Mouse (Mus musculus) limb, embryonic 13.5 days (tissue): ENCODE measurements at regions not wholly inside any gene's neighbourhood (a gene's known extent, or its start where the extent isn't known, plus 50 kb on each side); places are given as distances from the start of the nearest gene placed in this dataset.
A peak's percentile ranks its signal among the peaks of the same experiment; 100 is the strongest.

ENCODE experiments used
- ATAC-seq: fragments of 200-750 bp; cut with Nextera tagmentation; 2 replicates; pipeline ENCODE4 v1.8.0; 2017; ENCODE audit warnings: low read depth, moderate number of reproducible peaks, moderate TSS enrichment; ENCODE audit not compliant: low FRiP score
- H3K27ac ChIP-seq: fragments of 300-500 bp; sonication (generic); 2 replicates; pipeline ENCODE4 v1.5.1; 2015; ENCODE audit warnings: inconsistent platforms, mild to moderate bottlenecking, moderate library complexity
- H3K27me3 ChIP-seq: fragments of 300-500 bp; sonication (generic); 2 replicates; pipeline ENCODE4 v1.6.1; 2015; ENCODE audit warnings: mild to moderate bottlenecking, inconsistent platforms
- H3K36me3 ChIP-seq: fragments of 300-500 bp; sonication (generic); 2 replicates; pipeline ENCODE4 v1.6.1; 2015; ENCODE audit warnings: inconsistent platforms, mild to moderate bottlenecking, moderate library complexity
- H3K4me1 ChIP-seq: fragments of 300-500 bp; sonication (generic); 2 replicates; pipeline ENCODE4 v1.6.1; 2015; ENCODE audit warnings: inconsistent platforms
- H3K4me2 ChIP-seq: fragments of 300-500 bp; sonication (generic); replicated peaks from 2 replicates; pipeline ENCODE4 v1.6.1; 2015; ENCODE audit warnings: inconsistent platforms, mild to moderate bottlenecking, moderate library complexity
- H3K4me3 ChIP-seq: fragments of 300-500 bp; sonication (generic); 2 replicates; pipeline ENCODE4 v1.5.1; 2015; ENCODE audit warnings: moderate library complexity, mild to moderate bottlenecking, inconsistent platforms
- H3K9ac ChIP-seq: fragments of 300-500 bp; sonication (generic); 2 replicates; pipeline ENCODE4 v1.6.1; 2015; ENCODE audit warnings: mild to moderate bottlenecking, inconsistent platforms
- H3K9me3 ChIP-seq: fragments of 300-500 bp; sonication (generic); 2 replicates; pipeline ENCODE4 v1.6.1; 2016; ENCODE audit warnings: inconsistent platforms
- WGBS: fragments of 180-500 bp; shearing (Covaris S2); methylation state at CpG from one replicate; pipeline ENCODE4 v1.1.7; 2015; 5-methylcytosine and 5-hydroxymethylcytosine counted together

- 85% methylated on average over 11 of the region's 11 CpGs for WGBS
- no peak for ATAC-seq
Measured at GRCm38 (mm10) chr12:106872966-106873730, 615.3 kb upstream of the 3110018I06Rik start.

GRCm38 (mm10) chr12:106890319-106890718 is 598.1 kb upstream of the 3110018I06Rik start:
- Histone ChIP-seq H3K9ac (no peak overlapping the region), H3K4me3 (no peak overlapping the region), H3K4me1 (no peaks in the 10 kb centered on the region), H3K36me3 (no peaks in the 10 kb centered on the region), H3K4me2 (no peak overlapping the region), H3K9me3 (no peaks in the 10 kb centered on the region), H3K27me3 (no peaks in the 10 kb centered on the region), H3K27ac (no peak overlapping the region)
- ATAC-seq: no peak
- 64% methylated on average over 6 of the region's 6 CpGs for WGBS

More at GRCm38 (mm10) chr12:106872966-106873730, 615.3 kb upstream of the 3110018I06Rik start:
- Histone ChIP-seq H3K27ac (no peak overlapping the region), H3K36me3 (no peaks in the 10 kb centered on the region), H3K4me2 (no peak overlapping the region), H3K9ac (no peak overlapping the region), H3K9me3 (no peaks in the 10 kb centered on the region), H3K27me3 (no peaks in the 10 kb centered on the region), H3K4me3 (no peak overlapping the region), H3K4me1 (0 out of 2 replicates have a peak, but pooled peaks cover 5% of the 10 kb centered on the region)

DNA sequence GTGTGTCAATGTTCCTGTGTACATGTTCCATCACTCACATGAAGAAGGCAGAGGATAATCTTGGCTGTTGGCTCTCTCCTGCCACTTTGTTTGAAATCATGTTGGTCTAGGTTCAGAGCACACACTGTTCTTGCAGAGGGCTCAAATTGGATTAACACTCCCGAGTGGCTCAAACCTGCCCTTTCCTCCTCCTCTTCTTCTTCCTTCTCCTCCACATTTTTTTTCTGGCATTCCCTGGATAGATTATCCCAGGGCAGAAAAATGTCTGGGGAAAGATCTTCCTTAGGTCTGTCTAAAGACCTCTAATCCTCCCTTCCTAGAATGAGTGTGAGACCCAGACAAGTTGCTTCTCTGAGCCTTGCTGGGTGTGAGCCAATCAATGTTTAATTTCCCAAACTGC is 594.4 kb upstream of the 3110018I06Rik start:
- Histone ChIP-seq H3K36me3 (no peaks in the 10 kb centered on the region), H3K27ac (no peak overlapping the region), H3K4me2 (no peak overlapping the region), H3K9me3 (no peaks in the 10 kb centered on the region), H3K27me3 (no peaks in the 10 kb centered on the region), H3K4me3 (no peak overlapping the region), H3K4me1 (no peaks in the 10 kb centered on the region; the same call in 1 of the 2 replicates), H3K9ac (no peak overlapping the region)
- WGBS: 64% methylated on average over 1 of the region's 1 CpGs
- no peak for ATAC-seq

- Histone ChIP-seq H3K27me3 (peaks cover 3% of the 10 kb centered on the region; the same call in 1 of the 2 replicates), H3K36me3 (no peaks in the 10 kb centered on the region), H3K9ac (no peak overlapping the region), H3K4me1 (peaks cover 8% of the 10 kb centered on the region; the same call in 1 of the 2 replicates), H3K4me3 (no peak overlapping the region), H3K27ac (no peak overlapping the region), H3K9me3 (no peaks in the 10 kb centered on the region), H3K4me2 (no peak overlapping the region)
- ATAC-seq: no peak
- WGBS: 71% methylated on average over 5 of the region's 5 CpGs
Measured at GRCm38 (mm10) chr12:106904202-106904601, 584.2 kb upstream of the 3110018I06Rik start.

DNA sequence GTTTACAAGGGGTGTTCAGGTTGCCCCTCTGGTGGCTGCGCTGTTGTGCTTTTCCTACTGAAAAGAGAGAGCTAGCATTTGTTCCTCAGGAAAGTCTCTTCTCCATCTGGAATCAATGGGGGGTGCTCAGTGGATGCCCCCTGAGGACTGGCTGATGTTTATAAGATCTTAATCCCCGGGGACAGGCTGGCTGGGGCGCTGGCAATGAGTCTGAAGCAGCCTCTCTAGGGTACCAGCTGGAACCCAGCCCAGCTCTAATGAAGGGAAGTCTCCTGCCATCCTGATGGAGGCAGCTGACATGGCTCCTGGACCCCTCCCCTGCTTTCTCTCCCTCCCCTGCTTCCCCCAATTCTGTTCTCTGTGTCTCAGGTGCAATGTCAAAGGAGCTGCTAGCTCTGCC is 575.6 kb upstream of the 3110018I06Rik start:
- WGBS: 38% methylated on average over 3 of the region's 3 CpGs
- no peak for ATAC-seq
- Histone ChIP-seq H3K36me3 (no peaks in the 10 kb centered on the region), H3K9me3 (no peaks in the 10 kb centered on the region), H3K4me1 (peaks cover 9% of the 10 kb centered on the region; the same call in 1 of the 2 replicates), H3K27me3 (no peaks in the 10 kb centered on the region), H3K4me2 (no peak overlapping the region), H3K27ac (no peak overlapping the region; the same call in 1 of the 2 replicates), H3K9ac (no peak overlapping the region), H3K4me3 (no peak overlapping the region)

GRCm38 (mm10) chr12:106922571-106922991 is 565.9 kb upstream of the 3110018I06Rik start:
- peak overlapping the region; percentile 49 for H3K4me2 ChIP-seq
- H3K4me3 ChIP-seq: peak overlapping the region; percentile 3
- no peaks in the 10 kb centered on the region for H3K9me3 ChIP-seq
- no peaks in the 10 kb centered on the region for H3K36me3 ChIP-seq
- 0 out of 2 replicates have a peak overlapping the region, but pooled peaks have one; percentile 8 for H3K9ac ChIP-seq
- 6% methylated on average over 12 of the region's 12 CpGs for WGBS
- peaks cover 31% of the 10 kb centered on the region for H3K4me1 ChIP-seq
- ATAC-seq: peak; percentile 76
- H3K27me3 ChIP-seq: peaks cover 3% of the 10 kb centered on the region; the same call in 1 of the 2 replicates
- peak overlapping the region; percentile 58; the same call in 1 of the 2 replicates for H3K27ac ChIP-seq

DNA sequence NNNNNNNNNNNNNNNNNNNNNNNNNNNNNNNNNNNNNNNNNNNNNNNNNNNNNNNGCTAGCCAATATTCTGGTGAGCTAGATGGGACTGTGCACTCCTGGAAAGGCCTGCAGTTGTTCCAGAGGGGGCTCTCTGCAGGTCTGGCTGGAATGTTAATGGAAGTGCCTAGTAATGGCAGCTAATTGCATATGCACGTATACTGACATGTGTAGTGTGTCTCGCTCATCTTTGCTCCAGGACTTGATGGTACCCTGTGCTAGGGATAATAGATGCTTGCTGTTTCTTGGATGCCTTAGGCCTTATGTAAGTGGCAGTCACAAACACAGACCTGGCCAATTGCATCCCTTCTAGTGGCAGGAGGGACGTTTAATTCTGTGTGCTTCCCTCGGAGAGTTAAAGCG is 560.0 kb upstream of the 3110018I06Rik start:
- H3K27ac ChIP-seq: no peak overlapping the region
- no peak overlapping the region for H3K9ac ChIP-seq
- WGBS: 63% methylated on average over 5 of the region's 5 CpGs
- no peak overlapping the region for H3K4me2 ChIP-seq
- peaks cover 30% of the 10 kb centered on the region for H3K4me1 ChIP-seq
- no peak for ATAC-seq
- H3K4me3 ChIP-seq: no peak overlapping the region
- no peaks in the 10 kb centered on the region for H3K27me3 ChIP-seq
- no peaks in the 10 kb centered on the region for H3K9me3 ChIP-seq
- H3K36me3 ChIP-seq: no peaks in the 10 kb centered on the region

- Histone ChIP-seq H3K27ac (no peak overlapping the region), H3K4me2 (no peak overlapping the region), H3K36me3 (no peaks in the 10 kb centered on the region), H3K4me3 (no peak overlapping the region), H3K9me3 (no peaks in the 10 kb centered on the region), H3K9ac (no peak overlapping the region), H3K27me3 (no peaks in the 10 kb centered on the region), H3K4me1 (peaks cover 25% of the 10 kb centered on the region)
- 72% methylated on average over 13 of the region's 13 CpGs for WGBS
- no peak for ATAC-seq
Measured at GRCm38 (mm10) chr12:106929161-106929560, 559.3 kb upstream of the 3110018I06Rik start.

- Histone ChIP-seq H3K9me3 (no peaks in the 10 kb centered on the region), H3K4me1 (peaks cover 25% of the 10 kb centered on the region), H3K9ac (no peak overlapping the region), H3K4me3 (no peak overlapping the region), H3K27ac (no peak overlapping the region), H3K4me2 (no peak overlapping the region), H3K27me3 (no peaks in the 10 kb centered on the region), H3K36me3 (no peaks in the 10 kb centered on the region)
- peak; percentile 54; the same call in 1 of the 2 replicates for ATAC-seq
- WGBS: 36% methylated on average over 3 of the region's 3 CpGs
Measured at GRCm38 (mm10) chr12:106931591-106931990, 556.8 kb upstream of the 3110018I06Rik start.

GRCm38 (mm10) chr12:106939381-106939780 is 549.1 kb upstream of the 3110018I06Rik start:
- ATAC-seq: no peak
- Histone ChIP-seq H3K27me3 (0 out of 2 replicates have a peak, but pooled peaks cover 4% of the 10 kb centered on the region), H3K36me3 (no peaks in the 10 kb centered on the region), H3K4me1 (no peaks in the 10 kb centered on the region), H3K27ac (no peak overlapping the region), H3K9me3 (no peaks in the 10 kb centered on the region), H3K9ac (no peak overlapping the region), H3K4me3 (no peak overlapping the region), H3K4me2 (no peak overlapping the region)
- 81% methylated on average over 12 of the region's 12 CpGs for WGBS

DNA sequence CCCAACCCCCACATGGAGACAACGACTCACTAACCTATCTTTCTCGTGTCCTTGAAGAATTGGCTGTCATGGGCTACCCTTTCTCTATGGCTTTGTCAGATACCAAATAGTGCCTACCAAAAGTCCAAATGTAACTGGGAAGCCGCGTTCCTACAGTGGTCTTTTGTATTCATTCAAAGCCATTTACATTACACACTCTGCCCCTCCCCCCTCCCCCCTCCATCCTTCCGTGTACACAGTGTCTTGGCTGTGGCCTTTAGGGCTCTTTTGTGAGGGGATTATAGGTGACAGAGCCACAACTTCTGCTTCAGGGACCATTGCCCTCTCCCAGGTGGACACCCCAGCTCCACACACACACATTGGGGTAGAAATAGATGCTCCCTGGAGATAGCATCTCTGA is 544.6 kb upstream of the 3110018I06Rik start:
- H3K36me3 ChIP-seq: no peaks in the 10 kb centered on the region
- no peak for ATAC-seq
- 0 out of 2 replicates have a peak, but pooled peaks cover 4% of the 10 kb centered on the region for H3K27me3 ChIP-seq
- no peaks in the 10 kb centered on the region for H3K4me1 ChIP-seq
- 58% methylated on average over 5 of the region's 5 CpGs for WGBS
- H3K4me3 ChIP-seq: no peak overlapping the region
- no peak overlapping the region for H3K27ac ChIP-seq
- no peaks in the 10 kb centered on the region for H3K9me3 ChIP-seq
- H3K9ac ChIP-seq: no peak overlapping the region
- no peak overlapping the region for H3K4me2 ChIP-seq

- WGBS: 67% methylated on average over 11 of the region's 11 CpGs
Measured at GRCm38 (mm10) chr12:106952621-106953020, 535.8 kb upstream of the 3110018I06Rik start.

More at GRCm38 (mm10) chr12:106952621-106953020, 535.8 kb upstream of the 3110018I06Rik start:
- no peaks in the 10 kb centered on the region for H3K9me3 ChIP-seq
- H3K4me3 ChIP-seq: no peak overlapping the region
- H3K4me2 ChIP-seq: no peak overlapping the region
- no peak overlapping the region for H3K9ac ChIP-seq
- H3K36me3 ChIP-seq: no peaks in the 10 kb centered on the region
- H3K27me3 ChIP-seq: no peaks in the 10 kb centered on the region
- peaks cover 28% of the 10 kb centered on the region for H3K4me1 ChIP-seq
- no peak for ATAC-seq
- H3K27ac ChIP-seq: no peak overlapping the region
